Mouse (Mus musculus) ES-E14 (cell line): Measurements from ENCODE around the gene Olfr1008. TPM values are rescaled to one million over a fixed set of nuclear protein-coding genes. Genes with fewer than 3 reads are reported as not detected.
"Not testable (repeated sequence)": the region's sequence is repeated elsewhere in the genome, so short reads cannot be mapped to it uniquely, and the experiment has no call there.

Experiments
- DNase-seq: peaks from one replicate; pipeline ENCODE4 v3.0.0-alpha.2; 2013; ENCODE audit warnings: low read depth, low spot score
- H3K27ac ChIP-seq: 2 replicates; pipeline ENCODE4 v1.5.1; 2012; ENCODE audit warnings: low read depth, mild to moderate bottlenecking, low read length, moderate library complexity, mixed read lengths; ENCODE audit not compliant: poor library complexity, insufficient read depth, severe bottlenecking
- H3K36me3 ChIP-seq: 2 replicates; pipeline ENCODE4 v1.6.1; 2012; ENCODE audit warnings: mild to moderate bottlenecking, low read length, moderate library complexity, mixed read lengths; ENCODE audit not compliant: control insufficient read depth, poor library complexity, insufficient read depth, severe bottlenecking
- H3K4me1 ChIP-seq, 2 experiments: fragments of 150-350 bp in 1 of 2; sonication (generic) in 1 of 2; 2 replicates each; pipeline ENCODE4 v1.6.1; 2012; ENCODE audit warnings: low read length in 2 of 2, mild to moderate bottlenecking in 1 of 2, mixed read lengths in 1 of 2; ENCODE audit not compliant: control insufficient read depth in 2 of 2, insufficient read depth in 2 of 2, poor library complexity in 1 of 2
- H3K4me3 ChIP-seq, 2 experiments: fragments of 150-350 bp in 1 of 2; sonication (generic) in 1 of 2; 2 replicates each; pipeline ENCODE4 v1.5.1; 2012; ENCODE audit warnings: low read length in 2 of 2, low read depth in 1 of 2, mild to moderate bottlenecking in 1 of 2, mixed read lengths in 1 of 2; ENCODE audit not compliant: insufficient read depth in 1 of 2, poor library complexity in 1 of 2, severe bottlenecking in 1 of 2
- H3K9ac ChIP-seq: 2 replicates; pipeline ENCODE4 v1.6.1; 2012; ENCODE audit warnings: low read depth, mild to moderate bottlenecking, low read length, mixed read lengths; ENCODE audit not compliant: poor library complexity, insufficient read depth, severe bottlenecking
- H3K9me3 ChIP-seq: fragments of 150-350 bp; sonication (generic); 2 replicates; pipeline ENCODE4 v1.6.1; 2012; ENCODE audit warnings: low read depth, mild to moderate bottlenecking, low read length; ENCODE audit not compliant: control insufficient read depth, insufficient read depth
- CHD2 ChIP-seq: IDR thresholded peaks from 2 replicates; pipeline ENCODE4 v1.6.1; 2014; ENCODE audit warnings: mild to moderate bottlenecking, low read depth, low read length, inconsistent platforms
- HCFC1 ChIP-seq: IDR thresholded peaks from 2 replicates; pipeline ENCODE4 v1.6.1; 2012; ENCODE audit warnings: low read length, inconsistent platforms, borderline replicate concordance; ENCODE audit not compliant: insufficient read depth
- MAFK ChIP-seq: IDR thresholded peaks from 2 replicates; pipeline ENCODE4 v1.6.1; 2014; ENCODE audit warnings: mild to moderate bottlenecking, low read depth, low read length, inconsistent platforms; ENCODE audit not compliant: insufficient read depth
- ZC3H11A ChIP-seq: IDR thresholded peaks from 2 replicates; pipeline ENCODE4 v1.6.1; 2012; ENCODE audit warnings: low read depth, mild to moderate bottlenecking, inconsistent platforms, low read length, borderline replicate concordance
- ZNF384 ChIP-seq: IDR thresholded peaks from 2 replicates; pipeline ENCODE4 v1.6.1; 2012; ENCODE audit warnings: low read depth, low read length, inconsistent platforms
- in situ Hi-C, 2 experiments: fragments of 600-800 bp; cut with MboI; formaldehyde crosslinking; loops; one replicate each; pipeline ENCODE4 v1.15.1; 2025; ENCODE audit warnings: low sequenced_read_pairs in 2 of 2, inconsistent platforms in 1 of 2; ENCODE audit not compliant: unreplicated experiment in 2 of 2
- total RNA-seq: library from RNA; depleted of rRNA; stranded (reverse); fragments of 300-350 nt; gene quantifications from 2 replicates; pipeline ENCODE4 v1.2.3, GENCODE M21; 2012; rRNA removed

Gene Olfr1008
- total RNA-seq: not detected in 2 replicates

- in situ Hi-C loops: no loop called here
- no peak for TF ChIP-seq CHD2
- no peaks in the 10 kb centered on the region for H3K9me3 ChIP-seq
- H3K9ac ChIP-seq: no peak within 1 kb of the TSS
- H3K4me3 ChIP-seq: no peak within 1 kb of the TSS
- H3K36me3 ChIP-seq: no peaks in the 10 kb centered on the region
- H3K4me1 ChIP-seq: no peaks in the 10 kb centered on the region
- H3K27ac ChIP-seq: no peak within 1 kb of the TSS
- no peak for DNase-seq
These were observed at the start of gene Olfr1008 for GRCm38 (mm10) chr2:85689131-85689530. Gene Olfr1008 (plus strand): TSS chr2:85689431.

DNA sequence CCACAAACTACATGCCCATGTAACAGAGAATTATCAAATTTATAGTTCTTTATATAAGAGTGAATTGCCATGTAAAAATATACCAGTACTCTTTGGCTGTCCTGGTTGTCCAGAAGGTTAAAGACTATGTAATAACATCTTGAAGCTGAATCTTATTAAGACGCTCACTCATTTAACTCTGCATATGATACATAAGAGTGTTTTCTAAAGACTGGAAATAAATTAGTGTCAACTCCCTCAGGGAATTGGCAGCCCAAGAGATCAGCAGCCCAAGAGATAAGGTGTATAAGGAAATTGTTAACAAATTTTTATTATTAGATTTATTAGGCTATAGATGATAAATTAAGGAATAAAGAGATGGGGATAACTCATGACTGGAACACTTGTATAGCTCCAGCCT, 38.6 kb upstream of the Olfr1008 start, which contains the start of gene Olfr1002:
TSS of gene Olfr1002 (minus strand) at position 101 of the 400 bp plus-strand sequence.
- in situ Hi-C loops: no loop called here

DNA sequence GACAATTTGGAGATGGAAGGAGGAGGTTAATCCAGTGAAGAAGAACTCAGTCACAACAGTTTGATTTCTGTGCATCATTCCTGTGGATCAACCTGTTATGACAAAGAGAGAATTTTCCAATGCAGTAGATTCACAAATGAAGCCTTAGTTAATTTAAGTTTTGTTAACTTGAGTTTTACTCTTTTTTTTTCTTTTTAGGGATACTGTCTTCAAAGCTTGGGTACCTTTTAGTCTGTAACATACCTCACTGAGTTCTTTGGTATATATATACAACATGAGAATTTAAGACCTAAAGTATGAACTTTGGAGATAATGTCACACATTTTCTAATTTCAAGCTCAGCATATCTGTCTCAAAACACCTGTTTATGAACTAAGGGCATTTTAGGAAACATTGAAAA, 24.9 kb upstream of the Olfr1008 start, which contains the start of gene Olfr154:
TSS of gene Olfr154 (minus strand) at position 101 of the 400 bp plus-strand sequence.
- H3K4me1 ChIP-seq, in situ Hi-C loops, H3K27ac ChIP-seq, H3K9ac ChIP-seq, H3K36me3 ChIP-seq, H3K4me3 ChIP-seq, DNase-seq, H3K9me3 ChIP-seq: not testable (repeated sequence)

More for the DNA sequence above, 38.6 kb upstream of the Olfr1008 start, which contains the start of gene Olfr1002:
- no peaks in the 10 kb centered on the region for H3K9me3 ChIP-seq
- no peak within 1 kb of the TSS for H3K9ac ChIP-seq
- H3K4me1 ChIP-seq: no peaks in the 10 kb centered on the region
- no peaks in the 10 kb centered on the region for H3K36me3 ChIP-seq
- no peak within 1 kb of the TSS for H3K4me3 ChIP-seq
- TF ChIP-seq HCFC1 (no peak), ZC3H11A (no peak), ZNF384 (no peak), MAFK (no peak), CHD2 (no peak)
- H3K27ac ChIP-seq: no peak within 1 kb of the TSS
- DNase-seq: no peak

GRCm38 (mm10) chr2:85678667-85679066, 10.6 kb upstream of the Olfr1008 start, which contains the start of gene Olfr1006:
Gene Olfr1006 (minus strand): TSS chr2:85678767.
- DNase-seq: no peak
- no peak for TF ChIP-seq CHD2

DNA sequence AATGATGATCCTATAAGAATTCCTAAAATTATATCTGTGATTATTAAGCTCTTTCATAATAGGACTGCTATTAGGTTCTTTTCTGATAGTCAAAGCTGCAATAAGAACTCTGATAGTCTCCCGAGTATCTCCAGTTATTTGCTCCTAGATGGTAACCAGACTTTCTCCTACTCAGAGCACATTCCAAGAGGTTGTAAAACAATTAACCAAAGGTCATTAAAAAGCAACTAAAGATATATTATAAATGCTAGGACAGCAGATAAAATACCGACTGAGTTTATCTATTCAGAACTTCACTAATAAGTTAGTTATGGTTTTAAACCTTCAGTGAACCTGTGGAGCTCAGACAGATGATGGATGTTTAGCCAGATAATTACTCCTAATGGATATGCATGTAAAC, 21.4 kb downstream of the Olfr1008 start:
- not testable (repeated sequence) for H3K27ac ChIP-seq, H3K9me3 ChIP-seq, H3K4me1 ChIP-seq, H3K36me3 ChIP-seq, H3K9ac ChIP-seq, H3K4me3 ChIP-seq, DNase-seq
- in situ Hi-C loops: loop anchor here in 1 of 2 experiments (25.0 kb wide), 1 partner anchor 777 kb away; the partner anchor contains the start of gene Olfr228

More at GRCm38 (mm10) chr2:85678667-85679066, 10.6 kb upstream of the Olfr1008 start, which contains the start of gene Olfr1006:
- H3K9ac ChIP-seq: no peak within 1 kb of the TSS
- H3K4me3 ChIP-seq: no peak within 1 kb of the TSS
- in situ Hi-C loops: no loop called here
- no peaks in the 10 kb centered on the region for H3K4me1 ChIP-seq
- no peak within 1 kb of the TSS for H3K27ac ChIP-seq
- H3K9me3 ChIP-seq: no peaks in the 10 kb centered on the region
- no peaks in the 10 kb centered on the region for H3K36me3 ChIP-seq
